Comparison of ENCODE assay signal across 9 mouse cellular contexts in the genomic region with DNA sequence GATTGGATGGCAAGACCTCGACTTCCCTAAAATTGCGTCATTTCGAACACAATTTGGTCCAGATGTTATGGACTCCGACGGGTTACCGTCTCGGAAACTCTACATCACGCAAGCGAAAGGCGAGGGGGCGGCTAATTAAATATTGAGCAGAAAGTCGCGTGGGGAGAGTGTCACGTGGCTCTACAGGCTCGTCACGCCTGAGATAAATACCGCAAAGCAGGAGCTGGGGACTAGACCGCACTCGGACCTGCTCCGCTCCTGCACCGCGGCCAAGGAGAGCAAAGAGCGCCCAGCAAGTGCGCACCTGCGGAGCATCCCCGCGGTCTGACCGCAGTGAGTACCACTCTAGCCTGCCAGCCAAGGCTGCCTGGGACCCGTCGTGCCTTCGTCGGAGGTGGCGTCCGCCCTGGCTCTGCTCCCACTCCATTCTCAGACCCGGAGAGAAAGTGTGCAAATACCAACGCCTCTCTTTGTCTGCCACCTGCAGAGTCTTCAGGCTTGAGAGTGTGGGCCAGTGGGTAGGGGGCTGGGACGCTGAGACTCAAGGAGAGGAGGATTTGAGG. TPM values are rescaled to one million over a fixed set of nuclear protein-coding genes. Genes with fewer than 3 reads are reported as not detected.
DNase-seq lines count a peak whose midpoint lies in the region; ATAC-seq lines count a peak whose summit lies in the region.
"Had no signal": no experiment of that assay in that cellular context is flagged by ENCODE, and none has a peak within 500 bp of the region (broad histone marks: within the 10 kb centered on the region; RNA-seq: fewer than 3 reads in every experiment).

A gene (plus strand): TSS at position 51 of the 563 bp plus-strand sequence.

- intact Hi-C loops in heart, postnatal 25 days (cut with DNase I): no loop called here
- intact Hi-C loops in left cerebral cortex, postnatal 4 days (cut with DNase I): no loop called here

- peak within 1 kb of the TSS; percentile 45 for H3K4me3 ChIP-seq in heart, embryonic 13.5 days
- peak within 1 kb of the TSS; percentile 43 for H3K4me3 ChIP-seq in forebrain, embryonic 12.5 days (replicated peaks)

- H3K36me3 ChIP-seq in heart, embryonic 13.5 days: no peaks in the 10 kb centered on the region
- no peaks in the 10 kb centered on the region for H3K36me3 ChIP-seq in forebrain, embryonic 12.5 days (replicated peaks)

- 0 out of 2 replicates have a peak within 1 kb of the TSS, but pooled peaks have one; percentile 20 for H3K9ac ChIP-seq in heart, embryonic 13.5 days
- H3K9ac ChIP-seq in forebrain, embryonic 12.5 days: no peak within 1 kb of the TSS

- no peak for DNase-seq in heart, postnatal 25 days (ENCODE audit: low spot score)
- peak; percentile 17 for DNase-seq in Muller cell, postnatal 12 days (ENCODE audit: inconsistent ontology term)
- DNase-seq in left cerebral cortex, postnatal 4 days: peak; percentile 6
- peak; percentile 34 for DNase-seq in retina, embryonic 14.5 days (ENCODE audit: low spot score)
- DNase-seq in adrenal gland, postnatal 36 days: no peak
- DNase-seq in gastrocnemius, postnatal 25 days: no peak

- no peaks in the 10 kb centered on the region for H3K9me3 ChIP-seq in heart, embryonic 13.5 days
- no peaks in the 10 kb centered on the region for H3K9me3 ChIP-seq in forebrain, embryonic 12.5 days

- H3K4me1 ChIP-seq in heart, embryonic 13.5 days: peaks cover 17% of the 10 kb centered on the region
- H3K4me1 ChIP-seq in forebrain, embryonic 12.5 days: peaks cover 24% of the 10 kb centered on the region

- no peak within 1 kb of the TSS for H3K27ac ChIP-seq in heart, embryonic 13.5 days (replicated peaks)
- H3K27ac ChIP-seq in forebrain, embryonic 12.5 days: no peak within 1 kb of the TSS

- WGBS in heart, embryonic 13.5 days: 3% methylated on average over 37 of the region's 37 CpGs
- WGBS in forebrain, embryonic 12.5 days: 1% methylated on average over 37 of the region's 37 CpGs

- H3K4me2 ChIP-seq in heart, embryonic 13.5 days: peak within 1 kb of the TSS; percentile 69
- peak within 1 kb of the TSS; percentile 86 for H3K4me2 ChIP-seq in forebrain, embryonic 12.5 days

- ATAC-seq in heart, embryonic 13.5 days (ENCODE audit: extremely low read depth, insufficient number of reproducible peaks, low FRiP score, low TSS enrichment): no peak
- ATAC-seq in forebrain, embryonic 12.5 days (ENCODE audit: low FRiP score): peak; percentile 85

- peaks cover 50% of the 10 kb centered on the region for H3K27me3 ChIP-seq in heart, embryonic 13.5 days (replicated peaks)
- peaks cover 34% of the 10 kb centered on the region for H3K27me3 ChIP-seq in forebrain, embryonic 12.5 days

RNA-seq across cellular contexts. Expression of the gene that starts here (rescaled TPM):
- 0.36 and 0.48 TPM in 2 replicates for polyA plus RNA-seq in heart, embryonic 13.5 days (2015; fragmentation: Nextera tagmentation; extraction: Ambion mirVana)
- total RNA-seq in heart, postnatal 25 days (2021): under 1 TPM in 1 of 2 experiments, not detected in 1; 0.29 TPM
- polyA plus RNA-seq in forebrain, embryonic 12.5 days (2016; fragmentation: Nextera tagmentation; extraction: Ambion mirVana): 14.3 and 18.2 TPM in 2 replicates
- 10 to 100 TPM; 14.8 to 19.7 TPM for total RNA-seq in left cerebral cortex, postnatal 4 days (2021)
- under 1 TPM; 0.23 to 0.33 TPM for total RNA-seq in adrenal gland, postnatal 36 days (2021)
- not detected for total RNA-seq in gastrocnemius, postnatal 25 days (2021)
- total RNA-seq: MEL had no signal

Comparison
In these comparisons a context has a peak if more than half of its experiments do, and no peak if none do; other contexts are left out.
1. RNA of the gene that starts here (total RNA-seq): 14.8 to 19.7 TPM in left cerebral cortex, postnatal 4 days; 0.23 to 0.33 TPM in adrenal gland, postnatal 36 days, 0.29 TPM in heart, postnatal 25 days and not detected in gastrocnemius, postnatal 25 days; every median in the first group is over 10 times any median in the second.
2. RNA of the gene that starts here (polyA plus RNA-seq): 14.3 to 18.2 TPM in forebrain, embryonic 12.5 days; 0.36 to 0.48 TPM in heart, embryonic 13.5 days; every median in the first group is over 10 times any median in the second.
3. DNase-seq: peak in Muller cell, postnatal 12 days (single experiment), left cerebral cortex, postnatal 4 days (single experiment) and retina, embryonic 14.5 days (single experiment); none in heart, postnatal 25 days (single experiment), adrenal gland, postnatal 36 days (0 of 2) and gastrocnemius, postnatal 25 days (single experiment).